Mouse (Mus musculus) embryonic facial prominence, embryonic 10.5 days (tissue): ENCODE results near the gene Nrf1. TPM values are rescaled to one million over a fixed set of nuclear protein-coding genes. Genes with fewer than 3 reads are reported as not detected.

ENCODE experiments used
- DNase-seq: peaks from one replicate; pipeline ENCODE4 v3.0.0-alpha.2; 2017; ENCODE audit warnings: low spot score
- H3K27ac ChIP-seq: fragments of 300-500 bp; sonication (generic); replicated peaks from 2 replicates; pipeline ENCODE4 v1.5.1; 2016; ENCODE audit warnings: mild to moderate bottlenecking
- H3K27me3 ChIP-seq: fragments of 300-500 bp; sonication (generic); replicated peaks from 2 replicates; pipeline ENCODE4 v1.6.1; 2016; ENCODE audit warnings: low read depth, mild to moderate bottlenecking; ENCODE audit not compliant: poor library complexity, severe bottlenecking
- H3K36me3 ChIP-seq: fragments of 300-500 bp; sonication (generic); replicated peaks from 2 replicates; pipeline ENCODE4 v1.6.1; 2016; ENCODE audit warnings: mild to moderate bottlenecking, moderate library complexity
- H3K4me1 ChIP-seq: fragments of 300-500 bp; sonication (generic); 2 replicates; pipeline ENCODE4 v1.6.1; 2016
- H3K4me3 ChIP-seq: fragments of 300-500 bp; sonication (generic); 2 replicates; pipeline ENCODE4 v1.5.1; 2016; ENCODE audit warnings: mild to moderate bottlenecking, moderate library complexity
- H3K9me3 ChIP-seq: fragments of 300-500 bp; sonication (generic); 2 replicates; pipeline ENCODE4 v1.6.1; 2016; ENCODE audit warnings: mild to moderate bottlenecking
- WGBS: fragments of 180-500 bp; shearing (Covaris S2); methylation state at CpG from one replicate; pipeline ENCODE4 v1.1.7; 2016; 5-methylcytosine and 5-hydroxymethylcytosine counted together
- polyA plus RNA-seq: library from polyadenylated mRNA; unstranded; fragments of >200 nt; fragmentation: Nextera tagmentation; extraction: Ambion mirVana; gene quantifications from 2 replicates; pipeline ENCODE4 v1.2.1, GENCODE M21; 2016

The Nrf1 gene
- polyA plus RNA-seq = 92.1 and 94.9 TPM in 2 replicates

- H3K9me3 ChIP-seq = no peaks in the 10 kb centered on the region
- H3K27ac ChIP-seq = peak within 1 kb of the TSS; percentile 100
- peak; percentile 95 for DNase-seq
- H3K27me3 ChIP-seq = no peaks in the 10 kb centered on the region
- peaks cover 19% of the 10 kb centered on the region for H3K36me3 ChIP-seq
- under 1% methylated on average over 78 of the region's 78 CpGs for WGBS
- peaks cover 26% of the 10 kb centered on the region for H3K4me1 ChIP-seq
- H3K4me3 ChIP-seq = peak within 1 kb of the TSS; percentile 99
Measured at GRCm38 (mm10) chr6:30047271-30048162, at the start of gene Nrf1. Gene Nrf1 (plus strand): TSS chr6:30047988.

- no peaks in the 10 kb centered on the region for H3K27me3 ChIP-seq
- no peaks in the 10 kb centered on the region for H3K36me3 ChIP-seq
- H3K9me3 ChIP-seq = no peaks in the 10 kb centered on the region
- no peak overlapping the region for H3K4me3 ChIP-seq
- DNase-seq = no peak
- 72% methylated on average over 9 of the region's 9 CpGs for WGBS
- H3K27ac ChIP-seq = no peak overlapping the region
- H3K4me1 ChIP-seq = peaks cover 8% of the 10 kb centered on the region; the same call in 1 of the 2 replicates
Measured at GRCm38 (mm10) chr6:29998140-29998539, 49.6 kb upstream of the Nrf1 start.

GRCm38 (mm10) chr6:29998771-29999170 is 49.0 kb upstream of the Nrf1 start:
- 47% methylated on average over 4 of the region's 4 CpGs for WGBS
- no peak for DNase-seq
- no peaks in the 10 kb centered on the region for H3K27me3 ChIP-seq
- H3K27ac ChIP-seq = no peak overlapping the region
- no peaks in the 10 kb centered on the region for H3K9me3 ChIP-seq
- H3K36me3 ChIP-seq = no peaks in the 10 kb centered on the region
- H3K4me1 ChIP-seq = peaks cover 8% of the 10 kb centered on the region; the same call in 1 of the 2 replicates
- no peak overlapping the region for H3K4me3 ChIP-seq

- 80% methylated on average over 9 of the region's 9 CpGs for WGBS
Measured at GRCm38 (mm10) chr6:30002628-30003027, 45.2 kb upstream of the Nrf1 start.

GRCm38 (mm10) chr6:30005851-30006250 is 41.9 kb upstream of the Nrf1 start:
- no peak overlapping the region for H3K27ac ChIP-seq
- 91% methylated on average over 1 of the region's 1 CpGs for WGBS
- H3K4me1 ChIP-seq = no peaks in the 10 kb centered on the region
- DNase-seq = no peak
- no peaks in the 10 kb centered on the region for H3K36me3 ChIP-seq
- H3K9me3 ChIP-seq = no peaks in the 10 kb centered on the region
- H3K27me3 ChIP-seq = no peaks in the 10 kb centered on the region
- H3K4me3 ChIP-seq = no peak overlapping the region

More at GRCm38 (mm10) chr6:30002628-30003027, 45.2 kb upstream of the Nrf1 start:
- Histone ChIP-seq H3K4me1 (peaks cover 8% of the 10 kb centered on the region; the same call in 1 of the 2 replicates), H3K27me3 (no peaks in the 10 kb centered on the region), H3K36me3 (no peaks in the 10 kb centered on the region), H3K4me3 (no peak overlapping the region), H3K27ac (no peak overlapping the region), H3K9me3 (no peaks in the 10 kb centered on the region)
- no peak for DNase-seq

- 87% methylated on average over 7 of the region's 7 CpGs for WGBS
- DNase-seq = no peak
- H3K9me3 ChIP-seq = no peaks in the 10 kb centered on the region
- no peak overlapping the region for H3K4me3 ChIP-seq
- H3K36me3 ChIP-seq = no peaks in the 10 kb centered on the region
- H3K27me3 ChIP-seq = no peaks in the 10 kb centered on the region
- H3K4me1 ChIP-seq = peaks cover 4% of the 10 kb centered on the region
- H3K27ac ChIP-seq = no peak overlapping the region
Measured at GRCm38 (mm10) chr6:30009204-30009603, 38.6 kb upstream of the Nrf1 start.

- DNase-seq = no peak
- Histone ChIP-seq H3K36me3 (no peaks in the 10 kb centered on the region), H3K4me3 (no peak overlapping the region), H3K9me3 (no peaks in the 10 kb centered on the region), H3K27ac (no peak overlapping the region), H3K4me1 (peaks cover 4% of the 10 kb centered on the region), H3K27me3 (no peaks in the 10 kb centered on the region)
- WGBS = 45% methylated on average over 2 of the region's 2 CpGs
Measured at GRCm38 (mm10) chr6:30013520-30013919, 34.3 kb upstream of the Nrf1 start.

GRCm38 (mm10) chr6:30014187-30014864 is 33.5 kb upstream of the Nrf1 start:
- H3K4me1 ChIP-seq = peaks cover 4% of the 10 kb centered on the region
- no peaks in the 10 kb centered on the region for H3K9me3 ChIP-seq
- no peaks in the 10 kb centered on the region for H3K27me3 ChIP-seq
- no peaks in the 10 kb centered on the region for H3K36me3 ChIP-seq
- H3K27ac ChIP-seq = no peak overlapping the region
- WGBS = 90% methylated on average over 5 of the region's 5 CpGs
- no peak overlapping the region for H3K4me3 ChIP-seq
- DNase-seq = no peak

- Histone ChIP-seq H3K4me1 (peaks cover 3% of the 10 kb centered on the region; the same call in 1 of the 2 replicates), H3K27me3 (no peaks in the 10 kb centered on the region), H3K36me3 (no peaks in the 10 kb centered on the region), H3K9me3 (no peaks in the 10 kb centered on the region), H3K4me3 (no peak overlapping the region), H3K27ac (no peak overlapping the region)
- no peak for DNase-seq
- WGBS = 73% methylated on average over 1 of the region's 1 CpGs
Measured at GRCm38 (mm10) chr6:30021241-30021640, 26.5 kb upstream of the Nrf1 start.

- no peaks in the 10 kb centered on the region for H3K27me3 ChIP-seq
- H3K27ac ChIP-seq = no peak overlapping the region
- no peak overlapping the region for H3K4me3 ChIP-seq
- no peaks in the 10 kb centered on the region for H3K36me3 ChIP-seq
- no peaks in the 10 kb centered on the region for H3K9me3 ChIP-seq
- no peak for DNase-seq
- WGBS = 56% methylated on average over 5 of the region's 5 CpGs
- H3K4me1 ChIP-seq = peaks cover 7% of the 10 kb centered on the region
Measured at GRCm38 (mm10) chr6:30021656-30022055, 26.1 kb upstream of the Nrf1 start.

- Histone ChIP-seq H3K27ac (peak overlapping the region; percentile 3; the same call in 1 of the 2 replicates), H3K4me1 (peaks cover 10% of the 10 kb centered on the region), H3K9me3 (no peaks in the 10 kb centered on the region), H3K36me3 (no peaks in the 10 kb centered on the region), H3K27me3 (no peaks in the 10 kb centered on the region), H3K4me3 (no peak overlapping the region)
- DNase-seq = peak; percentile 64
- 36% methylated on average over 10 of the region's 10 CpGs for WGBS
Measured at GRCm38 (mm10) chr6:30026799-30027198, 21.0 kb upstream of the Nrf1 start.

- no peak overlapping the region for H3K4me3 ChIP-seq
- H3K27ac ChIP-seq = no peak overlapping the region
- H3K27me3 ChIP-seq = no peaks in the 10 kb centered on the region
- 81% methylated on average over 4 of the region's 4 CpGs for WGBS
- peaks cover 10% of the 10 kb centered on the region for H3K4me1 ChIP-seq
- no peaks in the 10 kb centered on the region for H3K9me3 ChIP-seq
- H3K36me3 ChIP-seq = no peaks in the 10 kb centered on the region
- DNase-seq = no peak
Measured at GRCm38 (mm10) chr6:30028358-30028757, 19.4 kb upstream of the Nrf1 start.
